Mouse (Mus musculus) heart, adult 2 months (tissue): ENCODE measurements around the gene Tnfaip8l2.

Experiments
- CTCF ChIP-seq: fragments of 200-600 bp; IDR thresholded peaks from 2 replicates; pipeline ENCODE4 v1.8.1; 2022; ENCODE audit warnings: antibody characterized with exemption, mild to moderate bottlenecking, moderate library complexity
- EP300 ChIP-seq: fragments of 200-500 bp; IDR thresholded peaks from 2 replicates; pipeline ENCODE4 v1.6.1; 2011; ENCODE audit warnings: low read depth, low read length, control low read depth; ENCODE audit not compliant: insufficient read depth
- POLR2A ChIP-seq: fragments of 200-500 bp; IDR thresholded peaks from 2 replicates; pipeline ENCODE4 v1.6.1; 2011; ENCODE audit warnings: mild to moderate bottlenecking, low read depth, low read length, control low read depth; ENCODE audit not compliant: insufficient read depth

- TF ChIP-seq POLR2A (no peak), CTCF (no peak), EP300 (no peak)
Measured at GRCm38 (mm10) chr3:95186888-95187287, 44.7 kb upstream of the Tnfaip8l2 start.
